9 mouse cellular contexts compared by ENCODE assay signal in genomic region chr4:154637468-154638319, GRCm38 (mm10). TPM values are rescaled to one million over a fixed set of nuclear protein-coding genes. Genes with fewer than 3 reads are reported as not detected.
A peak's percentile ranks its signal among the peaks of the same experiment; 100 is the strongest.
DNase-seq lines count a peak whose midpoint lies in the region; ATAC-seq and TF ChIP-seq lines count a peak whose summit lies in the region.
"Had no signal": no experiment of that assay in that cellular context is flagged by ENCODE, and none has a peak within 500 bp of the region (broad histone marks: within the 10 kb centered on the region; RNA-seq: fewer than 3 reads in every experiment).

No protein-coding gene starts in this region.

- peak; percentile 45 for DNase-seq in hindbrain, embryonic 10.5 days (ENCODE audit: low spot score)
- no peak for DNase-seq in cerebellum, postnatal 4 days (ENCODE audit: low spot score in 2 of 2)
- DNase-seq in adrenal gland, adult 2 months: no peak
- no peak for DNase-seq in cerebellum, adult 9-11 months

- TF ChIP-seq CTCF in E14TG2a.4 (conservative IDR thresholded peaks at IDR 0.05; ENCODE audit: low read length): no peak
- TF ChIP-seq CTCF in cortical plate, adult 2 months (IDR thresholded peaks at IDR 0.05; ENCODE audit: extremely low read depth, insufficient read depth, low read length): no peak

- peaks cover 95% of the 10 kb centered on the region for H3K27me3 ChIP-seq in E14TG2a.4 (ENCODE audit: insufficient read depth, low read length)
- peaks cover 99% of the 10 kb centered on the region for H3K27me3 ChIP-seq in hindbrain, embryonic 10.5 days (ENCODE audit: insufficient read depth, poor library complexity, severe bottlenecking)
- peaks cover 68% of the 10 kb centered on the region for H3K27me3 ChIP-seq in lung, embryonic 16.5 days (ENCODE audit: control insufficient read depth, insufficient read depth, low read depth, low read length)

- no peak for TF ChIP-seq POLR2A in cortical plate, adult 2 months (IDR thresholded peaks at IDR 0.05; ENCODE audit: extremely low read depth, insufficient read depth, low read length)

- H3K4me2 ChIP-seq in lung, embryonic 16.5 days (ENCODE audit: low read depth, low read length): peak overlapping the region; percentile 67

- H3K4me1 ChIP-seq in E14TG2a.4 (replicated peaks; ENCODE audit: low read depth, low read length): peaks cover 62% of the 10 kb centered on the region
- no peaks in the 10 kb centered on the region for H3K4me1 ChIP-seq in cortical plate, adult 2 months (ENCODE audit: control insufficient read depth, insufficient read depth, low read length)
- peaks cover 97% of the 10 kb centered on the region for H3K4me1 ChIP-seq in hindbrain, embryonic 10.5 days (replicated peaks)
- peaks cover 6% of the 10 kb centered on the region; the same call in 1 of the 2 replicates for H3K4me1 ChIP-seq in lung, embryonic 16.5 days (replicated peaks; ENCODE audit: control insufficient read depth, insufficient read depth, low read length)

- ATAC-seq in lung, embryonic 16.5 days (ENCODE audit: low read depth): no peak
- no peak for ATAC-seq in monocyte, adult 5-6 weeks (replicated peaks; ENCODE audit: insufficient number of reproducible peaks, low FRiP score, low TSS enrichment, poor library complexity, severe bottlenecking)

- no peaks in the 10 kb centered on the region for H3K9me3 ChIP-seq in E14TG2a.4 (ENCODE audit: low read length)
- H3K9me3 ChIP-seq in hindbrain, embryonic 10.5 days: no peaks in the 10 kb centered on the region
- H3K9me3 ChIP-seq in lung, embryonic 16.5 days (ENCODE audit: control insufficient read depth, low read length): no peaks in the 10 kb centered on the region

- H3K36me3 ChIP-seq in E14TG2a.4 (ENCODE audit: insufficient read depth, low read length): no peaks in the 10 kb centered on the region
- no peaks in the 10 kb centered on the region for H3K36me3 ChIP-seq in hindbrain, embryonic 10.5 days
- H3K36me3 ChIP-seq in lung, embryonic 16.5 days (ENCODE audit: control insufficient read depth, insufficient read depth, low read length): no peaks in the 10 kb centered on the region

- H3K9ac ChIP-seq in lung, embryonic 16.5 days (ENCODE audit: low read length): peak overlapping the region; percentile 82

- H3K27ac ChIP-seq in cortical plate, adult 2 months (ENCODE audit: insufficient read depth, low read length): peak overlapping the region; percentile 66
- H3K27ac ChIP-seq in hindbrain, embryonic 10.5 days: peak overlapping the region; percentile 94
- H3K27ac ChIP-seq in lung, embryonic 16.5 days (ENCODE audit: low read length): peak overlapping the region; percentile 98

- WGBS in hindbrain, embryonic 10.5 days: under 1% methylated on average over 68 of the region's 73 CpGs
- 1% methylated on average over 58 of the region's 73 CpGs for WGBS in lung, embryonic 16.5 days

- peak overlapping the region; percentile 74 for H3K4me3 ChIP-seq in E14TG2a.4 (replicated peaks; ENCODE audit: low read length)
- peak overlapping the region; percentile 31 for H3K4me3 ChIP-seq in cortical plate, adult 2 months (ENCODE audit: insufficient read depth, low read length)
- peak overlapping the region; percentile 75 for H3K4me3 ChIP-seq in hindbrain, embryonic 10.5 days
- peak overlapping the region; percentile 81 for H3K4me3 ChIP-seq in lung, embryonic 16.5 days (ENCODE audit: low read length)

RNA-seq across cellular contexts. Expression of gene Prdm16, which starts 1.0 kb away (rescaled TPM):
- 5.4 and 5.8 TPM in 2 replicates for polyA plus RNA-seq in cortical plate, adult 2 months (2012; rRNA removed)
- 15.3 and 23.5 TPM in 2 replicates for polyA plus RNA-seq in hindbrain, embryonic 10.5 days (2016; fragmentation: Nextera tagmentation; extraction: Ambion mirVana)
- 25.2 and 27.9 TPM in 2 replicates for polyA plus RNA-seq in lung, embryonic 16.5 days (2015; fragmentation: Nextera tagmentation; extraction: Ambion mirVana)
- total RNA-seq in monocyte, adult 5-6 weeks (2017): 0.19 to 0.87 TPM (median 0.43 TPM) in 3 replicates
- total RNA-seq in adrenal gland, adult 2 months (2021): 10 to 100 TPM in 1 of 2 experiments, 1 to 10 TPM in 1; 5.4 to 10.6 TPM
- polyA plus RNA-seq in adrenal gland, adult 2 months (2012; rRNA removed): 5.6 and 7.2 TPM in 2 replicates

RNA-seq across cellular contexts. Expression of gene Actrt2, which starts 30.0 kb away (rescaled TPM):
- not detected in 2 replicates for polyA plus RNA-seq in cortical plate, adult 2 months (2012; rRNA removed)
- polyA plus RNA-seq in hindbrain, embryonic 10.5 days (2016; fragmentation: Nextera tagmentation; extraction: Ambion mirVana): not detected in 2 replicates
- not detected in 2 replicates for polyA plus RNA-seq in lung, embryonic 16.5 days (2015; fragmentation: Nextera tagmentation; extraction: Ambion mirVana)
- not detected in 3 replicates for total RNA-seq in monocyte, adult 5-6 weeks (2017)
- total RNA-seq in adrenal gland, adult 2 months (2021): not detected
- not detected in 2 replicates for polyA plus RNA-seq in adrenal gland, adult 2 months (2012; rRNA removed)
- total RNA-seq: heart, postnatal 36 days had no signal

Comparison
In these comparisons a context has a peak if more than half of its experiments do, and no peak if none do; other contexts are left out.
1. H3K4me3 ChIP-seq: peak in every context shown above with its lines; median percentile 81 in lung, embryonic 16.5 days; 75 in hindbrain, embryonic 10.5 days; 74 in E14TG2a.4; 31 in cortical plate, adult 2 months.